Mouse (Mus musculus): Measurements from ENCODE around the gene Iqgap1. TPM values are rescaled to one million over a fixed set of nuclear protein-coding genes. Genes with fewer than 3 reads are reported as not detected.

Gene Iqgap1
- total and polyA plus RNA-seq, 2 experiments from 2014 or later = 12.3 to 20.6 TPM

- H3K4me2 ChIP-seq (ENCODE audit: low read depth, low read length, poor library complexity, severe bottlenecking) = peak within 1 kb of the TSS; percentile 78
- no peaks in the 10 kb centered on the region for H3K27me3 ChIP-seq (ENCODE audit: insufficient read depth, low read length)
- no peaks in the 10 kb centered on the region for H3K9me3 ChIP-seq (ENCODE audit: low read length)
- no peaks in the 10 kb centered on the region for H3K36me3 ChIP-seq (ENCODE audit: insufficient read depth, low read length)
- TF ChIP-seq CTCF (IDR thresholded peaks at IDR 0.05) = 0 out of 2 replicates have a peak, but pooled peaks have one; percentile 6
- ATAC-seq (ENCODE audit: low FRiP score) (peak; percentile 70), DNase-seq (ENCODE audit: low spot score) (peak; percentile 63)
- peak within 1 kb of the TSS; percentile 94 for H3K27ac ChIP-seq (ENCODE audit: low read depth, low read length)
- under 1% methylated on average over 72 of the region's 83 CpGs for WGBS
- H3K4me3 ChIP-seq (ENCODE audit: low read depth, low read length) = peak within 1 kb of the TSS; percentile 92
- H3K9ac ChIP-seq (replicated peaks; ENCODE audit: low read length, poor library complexity, severe bottlenecking) = peak within 1 kb of the TSS; percentile 83
- H3K4me1 ChIP-seq (ENCODE audit: insufficient read depth, low read length) = peaks cover 4% of the 10 kb centered on the region; the same call in 1 of the 2 replicates
Observed at GRCm38 (mm10) chr7:80688556-80689220, 137.1 kb downstream of the Iqgap1 start, which contains the start of gene Crtc3. Gene Crtc3 (minus strand): TSS chr7:80688877.

- peak overlapping the region; percentile 94 for H3K27ac ChIP-seq (ENCODE audit: low read depth, low read length)
- TF ChIP-seq CTCF (IDR thresholded peaks at IDR 0.05) = peak; percentile 54
- H3K4me2 ChIP-seq (ENCODE audit: low read depth, low read length, poor library complexity, severe bottlenecking) = peak overlapping the region; percentile 78
- H3K4me3 ChIP-seq (ENCODE audit: low read depth, low read length) = peak overlapping the region; percentile 92
- H3K9ac ChIP-seq (replicated peaks; ENCODE audit: low read length, poor library complexity, severe bottlenecking) = peak overlapping the region; percentile 83
- peaks cover 4% of the 10 kb centered on the region; the same call in 1 of the 2 replicates for H3K4me1 ChIP-seq (ENCODE audit: insufficient read depth, low read length)
- no peaks in the 10 kb centered on the region for H3K36me3 ChIP-seq (ENCODE audit: insufficient read depth, low read length)
- under 1% methylated on average over 60 of the region's 69 CpGs for WGBS
- no peaks in the 10 kb centered on the region for H3K9me3 ChIP-seq (ENCODE audit: low read length)
- no peaks in the 10 kb centered on the region for H3K27me3 ChIP-seq (ENCODE audit: insufficient read depth, low read length)
- ATAC-seq (ENCODE audit: low FRiP score) (peak; percentile 64), DNase-seq (ENCODE audit: low spot score) (peak; percentile 74)
Observed at GRCm38 (mm10) chr7:80687721-80688555, 137.8 kb downstream of the Iqgap1 start.

GRCm38 (mm10) chr7:80685639-80686038 lies 140.1 kb downstream of the Iqgap1 start:
- no peak overlapping the region for H3K27ac ChIP-seq (ENCODE audit: low read depth, low read length)
- DNase-seq (ENCODE audit: low spot score) (no peak), ATAC-seq (ENCODE audit: low FRiP score) (no peak)
- 88% methylated on average over 5 of the region's 5 CpGs for WGBS
- no peaks in the 10 kb centered on the region for H3K27me3 ChIP-seq (ENCODE audit: insufficient read depth, low read length)
- H3K4me2 ChIP-seq (ENCODE audit: low read depth, low read length, poor library complexity, severe bottlenecking) = no peak overlapping the region
- peaks cover 4% of the 10 kb centered on the region; the same call in 1 of the 2 replicates for H3K4me1 ChIP-seq (ENCODE audit: insufficient read depth, low read length)
- H3K9me3 ChIP-seq (ENCODE audit: low read length) = no peaks in the 10 kb centered on the region
- H3K9ac ChIP-seq (replicated peaks; ENCODE audit: low read length, poor library complexity, severe bottlenecking) = no peak overlapping the region
- H3K36me3 ChIP-seq (ENCODE audit: insufficient read depth, low read length) = no peaks in the 10 kb centered on the region
- no peak overlapping the region for H3K4me3 ChIP-seq (ENCODE audit: low read depth, low read length)
- TF ChIP-seq CTCF (IDR thresholded peaks at IDR 0.05) = no peak

GRCm38 (mm10) chr7:80682630-80683029 lies 143.1 kb downstream of the Iqgap1 start:
- no peak for TF ChIP-seq CTCF (IDR thresholded peaks at IDR 0.05)
- no peak overlapping the region for H3K27ac ChIP-seq (ENCODE audit: low read depth, low read length)
- H3K36me3 ChIP-seq (ENCODE audit: insufficient read depth, low read length) = no peaks in the 10 kb centered on the region
- no peak for ATAC-seq (ENCODE audit: low FRiP score)
- no peak for DNase-seq (ENCODE audit: low spot score)
- H3K9me3 ChIP-seq (ENCODE audit: low read length) = no peaks in the 10 kb centered on the region
- H3K4me1 ChIP-seq (ENCODE audit: insufficient read depth, low read length) = peaks cover 4% of the 10 kb centered on the region; the same call in 1 of the 2 replicates
- H3K27me3 ChIP-seq (ENCODE audit: insufficient read depth, low read length) = no peaks in the 10 kb centered on the region
- H3K4me3 ChIP-seq (ENCODE audit: low read depth, low read length) = no peak overlapping the region
- H3K9ac ChIP-seq (replicated peaks; ENCODE audit: low read length, poor library complexity, severe bottlenecking) = no peak overlapping the region
- no peak overlapping the region for H3K4me2 ChIP-seq (ENCODE audit: low read depth, low read length, poor library complexity, severe bottlenecking)
- WGBS = 58% methylated on average over 1 of the region's 1 CpGs

- WGBS = 19% methylated on average over 12 of the region's 12 CpGs
- ATAC-seq (ENCODE audit: low FRiP score) (peak; percentile 44; the same call in 1 of the 2 replicates), DNase-seq (ENCODE audit: low spot score) (no peak)
- Histone ChIP-seq H3K9ac (replicated peaks; ENCODE audit: low read length, poor library complexity, severe bottlenecking) (no peak overlapping the region), H3K4me2 (ENCODE audit: low read depth, low read length, poor library complexity, severe bottlenecking) (no peak overlapping the region), H3K4me1 (ENCODE audit: insufficient read depth, low read length) (no peaks in the 10 kb centered on the region), H3K27me3 (ENCODE audit: insufficient read depth, low read length) (no peaks in the 10 kb centered on the region), H3K9me3 (ENCODE audit: low read length) (no peaks in the 10 kb centered on the region), H3K36me3 (ENCODE audit: insufficient read depth, low read length) (no peaks in the 10 kb centered on the region), H3K27ac (ENCODE audit: low read depth, low read length) (no peak overlapping the region), H3K4me3 (ENCODE audit: low read depth, low read length) (no peak overlapping the region)
- no peak for TF ChIP-seq CTCF (IDR thresholded peaks at IDR 0.05)
Observed at GRCm38 (mm10) chr7:80680218-80680847, 145.4 kb downstream of the Iqgap1 start.
